Mouse (Mus musculus): ENCODE measurements around the gene Rxfp4. TPM values are rescaled to one million over a fixed set of nuclear protein-coding genes. Genes with fewer than 3 reads are reported as not detected.
A peak's percentile ranks its signal among the peaks of the same experiment; 100 is the strongest.

The Rxfp4 gene
- polyA plus RNA-seq, 1 experiment from 2014 or later: not detected

DNA sequence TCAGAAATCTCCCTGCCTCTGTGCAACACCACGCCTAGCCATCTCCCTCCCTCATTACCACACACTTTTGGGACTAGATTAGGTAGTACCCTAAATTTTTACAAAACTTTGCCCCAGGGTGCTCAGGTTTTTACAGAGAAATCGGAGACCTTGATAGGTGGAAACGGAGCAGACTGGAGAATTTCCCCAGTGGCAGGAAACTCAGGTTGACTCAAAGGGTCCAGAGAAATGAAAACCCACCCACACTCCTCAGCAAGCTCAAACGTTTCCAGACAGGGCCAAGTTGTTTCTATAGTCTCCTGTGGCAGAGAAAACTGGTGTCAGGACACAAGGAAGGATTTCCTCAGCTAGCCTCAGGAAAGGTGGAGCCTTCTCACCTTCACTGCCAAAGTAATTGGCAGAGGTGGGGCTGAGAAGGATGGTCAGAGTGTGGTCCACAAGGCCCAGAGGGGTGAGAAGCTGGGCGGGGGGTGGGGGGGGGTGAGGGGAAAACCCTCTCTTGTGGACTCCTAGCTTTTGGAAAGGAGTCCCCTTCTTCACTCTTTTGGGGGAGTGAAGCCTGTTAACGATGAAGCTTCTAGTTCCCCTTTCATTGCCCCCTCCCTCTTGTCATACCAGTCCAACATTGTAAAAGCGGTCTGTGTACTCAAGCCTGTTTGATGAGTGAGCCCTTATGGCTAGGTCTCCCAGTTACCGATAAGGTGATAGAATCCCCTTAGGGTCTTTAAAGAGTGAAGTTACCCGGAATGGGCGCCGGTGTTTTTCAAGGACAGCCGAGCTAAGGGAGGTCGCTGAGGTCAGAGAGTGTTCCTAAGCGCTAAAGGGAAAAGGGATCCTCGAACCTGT is 32.6 kb downstream of the Rxfp4 start:
- peak overlapping the region; percentile 85 for H3K4me2 ChIP-seq (ENCODE audit: low read depth, low read length)
- peak overlapping the region; percentile 87 for H3K4me3 ChIP-seq (ENCODE audit: low read length)
- ATAC-seq: no peak
- no peaks in the 10 kb centered on the region for H3K9me3 ChIP-seq (ENCODE audit: control insufficient read depth, low read length)
- peak overlapping the region; percentile 89 for H3K27ac ChIP-seq (ENCODE audit: low read length)
- H3K36me3 ChIP-seq (ENCODE audit: control insufficient read depth, insufficient read depth, low read length): no peaks in the 10 kb centered on the region
- no peaks in the 10 kb centered on the region for H3K27me3 ChIP-seq (replicated peaks; ENCODE audit: control insufficient read depth, insufficient read depth, low read length)
- peak overlapping the region; percentile 95 for H3K9ac ChIP-seq (ENCODE audit: low read depth, low read length)
- 17% methylated on average over 15 of the region's 15 CpGs for WGBS
- peaks cover 30% of the 10 kb centered on the region for H3K4me1 ChIP-seq (ENCODE audit: control insufficient read depth, insufficient read depth, low read length)

DNA sequence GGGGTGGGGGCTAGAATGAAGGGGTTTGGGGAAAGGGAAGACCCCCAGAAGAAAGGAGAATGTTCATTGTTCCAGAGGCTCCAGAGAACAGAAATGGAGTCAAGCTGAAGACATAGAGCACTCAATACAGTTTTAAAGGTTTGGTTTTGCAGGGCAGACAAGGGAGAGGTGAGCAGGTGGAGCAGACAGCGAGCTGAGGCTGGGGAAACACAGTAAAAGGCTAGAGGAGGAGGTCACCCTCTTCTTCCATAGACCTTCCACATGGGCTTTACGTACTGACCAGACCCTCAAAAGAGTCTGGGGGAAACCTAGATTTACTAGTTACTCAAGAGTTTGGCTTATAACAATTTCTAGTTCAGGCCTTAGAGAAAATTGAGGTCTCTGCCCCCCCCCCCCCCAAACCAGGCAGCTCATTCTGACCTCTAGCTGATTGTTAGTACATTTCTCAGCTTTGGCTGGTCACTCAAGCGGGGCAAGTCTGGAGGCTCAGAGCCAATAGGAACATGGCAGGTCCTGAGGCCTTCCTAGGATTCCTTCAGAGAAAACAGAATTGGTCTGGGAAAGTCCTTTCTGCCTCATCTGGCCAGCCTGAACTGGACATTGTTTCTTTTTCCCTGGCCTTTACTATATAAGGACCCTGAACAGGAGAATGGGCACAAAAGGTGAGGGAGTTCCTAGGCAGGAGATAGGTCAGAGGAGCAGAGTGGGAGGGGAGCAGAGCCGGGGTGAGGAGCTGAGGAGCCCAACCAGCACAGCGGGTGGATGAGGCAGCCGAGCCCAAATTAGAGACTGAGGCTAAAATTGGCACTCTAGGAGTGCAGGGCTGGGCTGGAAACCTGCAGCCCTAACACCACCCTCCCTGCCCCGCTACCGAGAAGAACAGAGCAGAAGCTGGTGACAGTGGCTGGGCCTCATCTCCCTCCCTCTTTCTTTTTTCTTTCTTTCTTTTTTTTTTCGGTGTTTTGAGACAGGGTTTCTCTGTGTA is 33.5 kb downstream of the Rxfp4 start:
- Histone ChIP-seq H3K27me3 (replicated peaks; ENCODE audit: control insufficient read depth, insufficient read depth, low read length) (no peaks in the 10 kb centered on the region), H3K9ac (ENCODE audit: low read depth, low read length) (no peak overlapping the region), H3K4me1 (ENCODE audit: control insufficient read depth, insufficient read depth, low read length) (peaks cover 32% of the 10 kb centered on the region), H3K9me3 (ENCODE audit: control insufficient read depth, low read length) (no peaks in the 10 kb centered on the region), H3K4me3 (ENCODE audit: low read length) (no peak overlapping the region), H3K4me2 (ENCODE audit: low read depth, low read length) (no peak overlapping the region), H3K27ac (ENCODE audit: low read length) (no peak overlapping the region), H3K36me3 (ENCODE audit: control insufficient read depth, insufficient read depth, low read length) (no peaks in the 10 kb centered on the region)
- no peak for ATAC-seq
- WGBS: 61% methylated on average over 9 of the region's 9 CpGs

- no peaks in the 10 kb centered on the region for H3K27me3 ChIP-seq (replicated peaks; ENCODE audit: control insufficient read depth, insufficient read depth, low read length)
- no peak overlapping the region for H3K4me2 ChIP-seq (ENCODE audit: low read depth, low read length)
- H3K4me3 ChIP-seq (ENCODE audit: low read length): no peak overlapping the region
- no peaks in the 10 kb centered on the region for H3K36me3 ChIP-seq (ENCODE audit: control insufficient read depth, insufficient read depth, low read length)
- no peak overlapping the region for H3K9ac ChIP-seq (ENCODE audit: low read depth, low read length)
- H3K4me1 ChIP-seq (ENCODE audit: control insufficient read depth, insufficient read depth, low read length): peaks cover 21% of the 10 kb centered on the region
- no peak for ATAC-seq
- no peaks in the 10 kb centered on the region for H3K9me3 ChIP-seq (ENCODE audit: control insufficient read depth, low read length)
- 73% methylated on average over 8 of the region's 8 CpGs for WGBS
- no peak overlapping the region for H3K27ac ChIP-seq (ENCODE audit: low read length)
Observed at GRCm38 (mm10) chr3:88618074-88618871, 34.7 kb downstream of the Rxfp4 start.

- Histone ChIP-seq H3K9ac (ENCODE audit: low read depth, low read length) (no peak overlapping the region), H3K4me3 (ENCODE audit: low read length) (no peak overlapping the region), H3K27me3 (replicated peaks; ENCODE audit: control insufficient read depth, insufficient read depth, low read length) (no peaks in the 10 kb centered on the region), H3K9me3 (ENCODE audit: control insufficient read depth, low read length) (no peaks in the 10 kb centered on the region), H3K27ac (ENCODE audit: low read length) (no peak overlapping the region), H3K4me2 (ENCODE audit: low read depth, low read length) (no peak overlapping the region; the same call in 1 of the 2 replicates), H3K4me1 (ENCODE audit: control insufficient read depth, insufficient read depth, low read length) (peaks cover 21% of the 10 kb centered on the region), H3K36me3 (ENCODE audit: control insufficient read depth, insufficient read depth, low read length) (no peaks in the 10 kb centered on the region)
- no peak for ATAC-seq
- 82% methylated on average over 3 of the region's 3 CpGs for WGBS
Observed at GRCm38 (mm10) chr3:88616951-88617500, 35.9 kb downstream of the Rxfp4 start.

DNA sequence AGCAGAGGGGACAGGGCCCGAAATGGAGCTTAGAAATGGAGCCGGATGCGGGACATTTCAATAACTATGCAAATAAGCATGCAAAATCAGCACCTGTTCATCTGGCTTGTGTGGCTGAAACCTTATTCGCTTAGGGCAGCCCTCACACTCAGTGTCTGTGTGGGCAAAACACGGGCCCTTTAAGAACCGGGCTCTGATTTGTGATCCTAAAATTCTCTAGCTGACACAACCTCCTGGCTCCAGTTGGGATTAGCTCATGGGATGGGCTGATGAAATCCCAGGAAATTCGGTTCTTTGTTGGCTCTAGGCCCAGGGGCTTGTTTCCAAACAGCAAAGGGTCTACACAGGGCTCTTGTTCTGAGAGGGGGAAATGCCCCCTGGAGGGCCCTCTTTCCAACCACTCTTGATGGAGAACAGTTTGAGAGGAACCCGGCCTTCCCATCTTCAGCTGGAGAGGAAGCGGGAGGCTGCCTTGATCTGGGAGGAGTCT is 37.0 kb downstream of the Rxfp4 start:
- Histone ChIP-seq H3K27me3 (replicated peaks; ENCODE audit: control insufficient read depth, insufficient read depth, low read length) (no peaks in the 10 kb centered on the region), H3K4me1 (ENCODE audit: control insufficient read depth, insufficient read depth, low read length) (peaks cover 21% of the 10 kb centered on the region), H3K4me3 (ENCODE audit: low read length) (no peak overlapping the region), H3K9ac (ENCODE audit: low read depth, low read length) (peak overlapping the region; percentile 3; the same call in 1 of the 2 replicates), H3K27ac (ENCODE audit: low read length) (peak overlapping the region; percentile 10; the same call in 1 of the 2 replicates), H3K36me3 (ENCODE audit: control insufficient read depth, insufficient read depth, low read length) (no peaks in the 10 kb centered on the region), H3K9me3 (ENCODE audit: control insufficient read depth, low read length) (no peaks in the 10 kb centered on the region), H3K4me2 (ENCODE audit: low read depth, low read length) (no peak overlapping the region; the same call in 1 of the 2 replicates)
- ATAC-seq: peak; percentile 36; the same call in 1 of the 2 replicates
- WGBS: 53% methylated on average over 9 of the region's 9 CpGs

- H3K36me3 ChIP-seq (ENCODE audit: control insufficient read depth, insufficient read depth, low read length): no peaks in the 10 kb centered on the region
- peaks cover 15% of the 10 kb centered on the region for H3K4me1 ChIP-seq (ENCODE audit: control insufficient read depth, insufficient read depth, low read length)
- no peaks in the 10 kb centered on the region for H3K27me3 ChIP-seq (replicated peaks; ENCODE audit: control insufficient read depth, insufficient read depth, low read length)
- H3K9ac ChIP-seq (ENCODE audit: low read depth, low read length): 0 out of 2 replicates have a peak overlapping the region, but pooled peaks have one; percentile 3
- no peak overlapping the region for H3K4me3 ChIP-seq (ENCODE audit: low read length)
- no peaks in the 10 kb centered on the region for H3K9me3 ChIP-seq (ENCODE audit: control insufficient read depth, low read length)
- peak; percentile 81 for ATAC-seq
- no peak overlapping the region for H3K4me2 ChIP-seq (ENCODE audit: low read depth, low read length)
- 62% methylated on average over 5 of the region's 5 CpGs for WGBS
- no peak overlapping the region for H3K27ac ChIP-seq (ENCODE audit: low read length)
Observed at GRCm38 (mm10) chr3:88615117-88615516, 37.8 kb downstream of the Rxfp4 start.

DNA sequence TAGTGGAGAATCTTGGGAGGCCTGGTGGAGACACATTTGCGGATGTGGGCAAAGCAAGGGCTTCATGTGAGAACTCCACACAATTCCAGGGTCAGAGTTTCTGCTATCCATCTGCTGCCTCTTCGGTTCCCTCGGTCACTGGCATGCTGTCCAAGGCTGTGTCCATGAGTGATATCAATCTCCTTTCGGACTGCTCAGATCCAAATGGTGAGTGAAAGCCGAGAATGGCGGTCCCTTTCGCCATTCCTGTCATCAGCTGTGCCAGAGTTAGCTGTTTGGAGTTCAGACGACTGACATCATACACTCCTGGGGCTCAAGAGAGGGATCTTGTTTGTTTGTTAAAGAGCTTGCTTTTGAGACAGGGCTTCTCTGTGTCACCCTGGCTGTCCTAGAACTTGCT is 38.5 kb downstream of the Rxfp4 start:
- no peak for ATAC-seq
- no peak overlapping the region for H3K27ac ChIP-seq (ENCODE audit: low read length)
- H3K9me3 ChIP-seq (ENCODE audit: control insufficient read depth, low read length): no peaks in the 10 kb centered on the region
- no peaks in the 10 kb centered on the region for H3K36me3 ChIP-seq (ENCODE audit: control insufficient read depth, insufficient read depth, low read length)
- H3K4me1 ChIP-seq (ENCODE audit: control insufficient read depth, insufficient read depth, low read length): peaks cover 15% of the 10 kb centered on the region
- H3K4me2 ChIP-seq (ENCODE audit: low read depth, low read length): no peak overlapping the region
- H3K27me3 ChIP-seq (replicated peaks; ENCODE audit: control insufficient read depth, insufficient read depth, low read length): no peaks in the 10 kb centered on the region
- H3K9ac ChIP-seq (ENCODE audit: low read depth, low read length): no peak overlapping the region
- H3K4me3 ChIP-seq (ENCODE audit: low read length): no peak overlapping the region
- WGBS: 76% methylated on average over 8 of the region's 8 CpGs

DNA sequence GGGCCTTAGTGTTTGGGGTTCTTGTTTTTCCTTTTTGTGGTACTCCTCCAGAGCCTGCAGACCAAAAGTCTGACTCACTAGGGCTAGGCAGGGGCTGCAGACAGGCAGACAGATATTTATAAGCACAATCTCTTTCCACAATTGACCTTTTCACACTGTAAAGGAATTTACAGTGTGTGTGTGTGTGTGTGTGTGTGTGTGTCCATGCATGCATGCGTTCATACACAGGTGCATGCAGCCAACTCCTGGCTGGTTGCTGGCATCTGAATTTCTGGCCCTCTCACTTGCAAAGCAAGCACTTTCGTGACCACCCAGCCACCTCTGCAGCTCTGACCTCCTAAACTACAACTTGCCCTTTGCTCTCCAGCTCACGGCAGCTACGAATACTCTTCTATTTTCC is 43.9 kb downstream of the Rxfp4 start:
- Histone ChIP-seq H3K27me3 (replicated peaks; ENCODE audit: control insufficient read depth, insufficient read depth, low read length) (no peaks in the 10 kb centered on the region), H3K27ac (ENCODE audit: low read length) (no peak overlapping the region), H3K4me3 (ENCODE audit: low read length) (no peak overlapping the region), H3K36me3 (ENCODE audit: control insufficient read depth, insufficient read depth, low read length) (no peaks in the 10 kb centered on the region), H3K4me2 (ENCODE audit: low read depth, low read length) (no peak overlapping the region), H3K9ac (ENCODE audit: low read depth, low read length) (no peak overlapping the region), H3K4me1 (ENCODE audit: control insufficient read depth, insufficient read depth, low read length) (peaks cover 6% of the 10 kb centered on the region; the same call in 1 of the 2 replicates), H3K9me3 (ENCODE audit: control insufficient read depth, low read length) (no peaks in the 10 kb centered on the region)
- no peak for ATAC-seq
- 64% methylated on average over 4 of the region's 4 CpGs for WGBS
